Mouse (Mus musculus) frontal cortex, postnatal 10 days (tissue): ENCODE data around the gene Fam129a.

Source experiments
- DNase-seq, 2 experiments: peaks; one replicate each; pipeline ENCODE4 v3.0.0; 2022; ENCODE audit warnings: low spot score in 2 of 2, mixed read lengths in 1 of 2

The Fam129a gene

GRCm38 (mm10) chr1:151697901-151698641, 127.1 kb downstream of the Fam129a start:
- DNase-seq = no peak

- no peak for DNase-seq
These were observed 128.4 kb downstream of the Fam129a start for GRCm38 (mm10) chr1:151699363-151699762.

GRCm38 (mm10) chr1:151702816-151703215, 131.8 kb downstream of the Fam129a start:
- DNase-seq = no peak

- DNase-seq = peak; percentile 36 to 80
These were observed 134.9 kb downstream of the Fam129a start for GRCm38 (mm10) chr1:151705723-151706396.

- DNase-seq = no peak
These were observed 135.4 kb downstream of the Fam129a start for GRCm38 (mm10) chr1:151706397-151706752.

- DNase-seq = no peak
These were observed 138.2 kb downstream of the Fam129a start for GRCm38 (mm10) chr1:151708966-151709733.

GRCm38 (mm10) chr1:151709734-151710022, 138.7 kb downstream of the Fam129a start:
- no peak for DNase-seq

- DNase-seq = no peak
These were observed 139.6 kb downstream of the Fam129a start for GRCm38 (mm10) chr1:151710424-151711055.

- DNase-seq = no peak
These were observed 140.1 kb downstream of the Fam129a start for GRCm38 (mm10) chr1:151711062-151711461.

- DNase-seq = no peak
These were observed 141.7 kb downstream of the Fam129a start for GRCm38 (mm10) chr1:151712664-151713063.

GRCm38 (mm10) chr1:151713622-151714021, 142.6 kb downstream of the Fam129a start:
- no peak for DNase-seq

- DNase-seq = no peak
These were observed 145.2 kb downstream of the Fam129a start for GRCm38 (mm10) chr1:151716024-151716710.

- no peak for DNase-seq
These were observed 146.6 kb downstream of the Fam129a start for GRCm38 (mm10) chr1:151717624-151718023.

- no peak for DNase-seq
These were observed 147.6 kb downstream of the Fam129a start for GRCm38 (mm10) chr1:151718575-151718974.

- DNase-seq = no peak
These were observed 148.9 kb downstream of the Fam129a start for GRCm38 (mm10) chr1:151719911-151720310.

GRCm38 (mm10) chr1:151720566-151720965, 149.6 kb downstream of the Fam129a start:
- no peak for DNase-seq

- no peak for DNase-seq
These were observed 150.5 kb downstream of the Fam129a start for GRCm38 (mm10) chr1:151721357-151721983.

- DNase-seq = no peak
These were observed 152.8 kb downstream of the Fam129a start for GRCm38 (mm10) chr1:151723771-151724170.

GRCm38 (mm10) chr1:151725590-151725989, 154.6 kb downstream of the Fam129a start:
- no peak for DNase-seq

GRCm38 (mm10) chr1:151726358-151726757, 155.4 kb downstream of the Fam129a start:
- no peak for DNase-seq

GRCm38 (mm10) chr1:151728141-151728540, 157.2 kb downstream of the Fam129a start:
- no peak for DNase-seq
